Mouse (Mus musculus) lung, embryonic 15.5 days (tissue): ENCODE data around the gene Tshz2. TPM values are rescaled to one million over a fixed set of nuclear protein-coding genes. Genes with fewer than 3 reads are reported as not detected.

Experiments used
- ATAC-seq: fragments of 200-750 bp; cut with Nextera tagmentation; 2 replicates; pipeline ENCODE4 v1.8.0; 2017; ENCODE audit warnings: moderate number of reproducible peaks, borderline replicate concordance; ENCODE audit not compliant: low FRiP score, low TSS enrichment; ENCODE audit errors: extremely low read depth
- H3K27ac ChIP-seq: fragments of 300-500 bp; sonication (generic); 2 replicates; pipeline ENCODE4 v1.5.1; 2015; ENCODE audit warnings: moderate library complexity, mild to moderate bottlenecking, inconsistent platforms
- H3K27me3 ChIP-seq: fragments of 300-500 bp; sonication (generic); 2 replicates; pipeline ENCODE4 v1.6.1; 2015; ENCODE audit warnings: inconsistent platforms
- H3K36me3 ChIP-seq: fragments of 300-500 bp; sonication (generic); 2 replicates; pipeline ENCODE4 v1.6.1; 2015; ENCODE audit warnings: inconsistent platforms
- H3K4me1 ChIP-seq: fragments of 300-500 bp; sonication (generic); 2 replicates; pipeline ENCODE4 v1.6.1; 2015; ENCODE audit warnings: inconsistent platforms
- H3K4me2 ChIP-seq: fragments of 300-500 bp; sonication (generic); 2 replicates; pipeline ENCODE4 v1.6.1; 2015; ENCODE audit warnings: inconsistent platforms, mild to moderate bottlenecking, moderate library complexity
- H3K4me3 ChIP-seq: fragments of 300-500 bp; sonication (generic); 2 replicates; pipeline ENCODE4 v1.5.1; 2015; ENCODE audit warnings: mild to moderate bottlenecking, inconsistent platforms
- H3K9ac ChIP-seq: fragments of 300-500 bp; sonication (generic); 2 replicates; pipeline ENCODE4 v1.6.1; 2015; ENCODE audit warnings: inconsistent platforms
- H3K9me3 ChIP-seq: fragments of 300-500 bp; sonication (generic); 2 replicates; pipeline ENCODE4 v1.6.1; 2016; ENCODE audit warnings: inconsistent platforms
- WGBS: fragments of 180-500 bp; shearing (Covaris S2); methylation state at CpG from one replicate; pipeline ENCODE4 v1.1.7; 2015; 5-methylcytosine and 5-hydroxymethylcytosine counted together
- polyA plus RNA-seq: library from polyadenylated mRNA; unstranded; fragments of >200 nt; fragmentation: Nextera tagmentation; extraction: Ambion mirVana; gene quantifications from 2 replicates; pipeline ENCODE4 v1.2.1, GENCODE M21; 2015

Tshz2 gene
- polyA plus RNA-seq, 1 experiment from 2014 or later: 7.5 TPM

DNA sequence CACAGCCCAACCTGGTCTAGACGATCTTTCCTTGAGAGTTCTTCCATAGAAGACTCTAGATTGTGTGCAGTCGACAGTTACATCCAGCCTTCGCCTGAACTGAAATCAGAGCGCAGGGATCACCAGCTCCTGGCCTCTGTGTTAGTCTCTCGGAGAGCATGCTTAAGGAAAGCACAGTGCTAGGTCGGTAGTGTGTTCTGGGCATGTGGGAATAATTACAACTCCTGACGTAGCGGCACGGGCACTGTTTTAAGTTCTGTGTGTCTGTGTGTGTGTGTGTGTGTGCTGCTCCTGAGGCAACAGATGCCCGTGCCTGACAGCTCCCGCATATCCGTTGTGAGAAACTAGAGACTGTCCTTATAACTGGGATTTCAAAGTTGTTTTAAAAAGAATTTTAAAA, 398.4 kb downstream of the Tshz2 start:
- H3K27me3 ChIP-seq: no peaks in the 10 kb centered on the region
- no peak overlapping the region for H3K27ac ChIP-seq
- no peaks in the 10 kb centered on the region for H3K9me3 ChIP-seq
- H3K4me2 ChIP-seq: no peak overlapping the region
- 91% methylated on average over 12 of the region's 12 CpGs for WGBS
- no peak for ATAC-seq
- no peak overlapping the region for H3K4me3 ChIP-seq
- H3K4me1 ChIP-seq: peaks cover 8% of the 10 kb centered on the region; the same call in 1 of the 2 replicates
- H3K9ac ChIP-seq: no peak overlapping the region
- no peaks in the 10 kb centered on the region for H3K36me3 ChIP-seq

GRCm38 (mm10) chr2:170031872-170032271, 399.1 kb downstream of the Tshz2 start:
- Histone ChIP-seq H3K4me1 (peaks cover 8% of the 10 kb centered on the region; the same call in 1 of the 2 replicates), H3K4me3 (no peak overlapping the region), H3K9me3 (no peaks in the 10 kb centered on the region), H3K4me2 (no peak overlapping the region), H3K36me3 (no peaks in the 10 kb centered on the region), H3K27ac (no peak overlapping the region), H3K9ac (no peak overlapping the region), H3K27me3 (no peaks in the 10 kb centered on the region)
- ATAC-seq: no peak
- 72% methylated on average over 8 of the region's 8 CpGs for WGBS

DNA sequence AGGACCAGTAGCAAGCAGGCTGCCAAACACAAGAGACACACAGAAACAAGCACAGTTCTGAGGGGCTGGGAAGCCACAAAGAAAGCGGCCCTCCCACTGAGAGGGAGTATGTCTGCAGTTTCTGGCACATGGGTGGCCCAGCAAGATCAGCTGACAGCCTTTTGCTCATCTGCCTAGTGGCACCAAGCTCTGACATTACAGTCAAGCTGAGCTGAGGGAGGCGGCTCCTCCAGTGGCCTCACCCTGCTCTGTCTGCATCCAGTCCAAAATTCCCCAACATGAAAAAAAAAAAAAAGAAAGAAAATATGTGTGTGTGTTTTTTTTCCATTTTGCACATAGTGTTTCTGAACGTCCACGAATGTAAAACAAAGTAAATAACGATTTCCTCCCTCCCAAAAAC, 400.4 kb downstream of the Tshz2 start:
- Histone ChIP-seq H3K4me2 (no peak overlapping the region), H3K9me3 (no peaks in the 10 kb centered on the region), H3K36me3 (no peaks in the 10 kb centered on the region), H3K27me3 (no peaks in the 10 kb centered on the region), H3K4me1 (peaks cover 11% of the 10 kb centered on the region; the same call in 1 of the 2 replicates), H3K9ac (no peak overlapping the region), H3K27ac (peak overlapping the region; percentile 85), H3K4me3 (no peak overlapping the region)
- WGBS: 24% methylated on average over 5 of the region's 5 CpGs
- ATAC-seq: peak; percentile 85

- ATAC-seq: no peak; the same call in 1 of the 2 replicates
- Histone ChIP-seq H3K4me3 (no peak overlapping the region), H3K9ac (no peak overlapping the region), H3K27ac (no peak overlapping the region), H3K4me1 (peaks cover 11% of the 10 kb centered on the region; the same call in 1 of the 2 replicates), H3K9me3 (no peaks in the 10 kb centered on the region), H3K4me2 (no peak overlapping the region), H3K36me3 (no peaks in the 10 kb centered on the region), H3K27me3 (no peaks in the 10 kb centered on the region)
- 94% methylated on average over 11 of the region's 11 CpGs for WGBS
Measured at GRCm38 (mm10) chr2:170034794-170035193, 402.0 kb downstream of the Tshz2 start.

DNA sequence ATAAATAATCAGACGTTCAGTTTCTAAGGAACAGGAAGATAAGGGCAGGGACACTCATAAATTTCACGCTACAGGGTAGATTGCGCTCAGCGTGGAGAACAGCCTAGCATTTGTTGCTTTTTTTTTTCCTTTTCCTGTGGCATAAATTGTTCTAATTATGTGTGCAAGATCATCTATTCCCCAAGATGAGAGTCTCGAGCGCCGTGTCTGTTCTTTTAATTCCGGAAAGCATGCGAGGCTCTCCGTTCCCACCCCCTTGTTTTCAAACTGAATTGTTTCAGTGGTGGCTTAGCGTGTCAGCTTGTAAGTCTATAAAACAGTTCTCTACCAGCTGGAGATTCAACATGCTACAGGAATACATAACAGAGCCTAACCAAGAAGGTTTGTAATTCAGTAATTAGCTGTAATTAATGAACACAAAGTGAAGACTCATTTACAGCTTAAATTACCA, 404.0 kb downstream of the Tshz2 start:
- H3K9me3 ChIP-seq: no peaks in the 10 kb centered on the region
- H3K9ac ChIP-seq: no peak overlapping the region
- H3K36me3 ChIP-seq: no peaks in the 10 kb centered on the region
- no peak for ATAC-seq
- no peak overlapping the region for H3K27ac ChIP-seq
- no peak overlapping the region for H3K4me3 ChIP-seq
- peaks cover 15% of the 10 kb centered on the region; the same call in 1 of the 2 replicates for H3K4me1 ChIP-seq
- H3K4me2 ChIP-seq: peak overlapping the region; percentile 11; the same call in 1 of the 2 replicates
- WGBS: 33% methylated on average over 11 of the region's 11 CpGs
- H3K27me3 ChIP-seq: no peaks in the 10 kb centered on the region

DNA sequence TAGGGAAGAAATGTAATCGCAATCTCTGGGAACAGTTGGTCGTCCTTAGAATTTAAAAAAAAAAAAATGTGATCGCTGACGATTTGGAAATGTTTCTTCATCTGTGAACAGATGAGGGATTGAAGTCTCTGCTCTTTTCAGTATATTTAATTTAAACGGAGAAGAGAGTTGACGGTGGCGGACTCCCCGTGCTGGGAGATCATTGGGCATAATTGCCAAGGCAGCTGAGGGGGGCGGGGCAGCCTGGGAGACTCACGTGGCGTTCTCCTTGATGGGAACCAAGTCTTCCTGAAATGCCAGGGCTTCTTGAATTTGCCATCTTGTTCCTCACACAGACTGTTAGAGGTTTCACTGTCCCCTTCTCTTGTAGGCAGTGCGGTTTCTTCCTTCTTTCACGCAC, 404.5 kb downstream of the Tshz2 start:
- Histone ChIP-seq H3K9ac (no peak overlapping the region), H3K36me3 (no peaks in the 10 kb centered on the region), H3K27ac (no peak overlapping the region), H3K4me3 (no peak overlapping the region), H3K9me3 (no peaks in the 10 kb centered on the region), H3K4me2 (peak overlapping the region; percentile 19; the same call in 1 of the 2 replicates), H3K27me3 (no peaks in the 10 kb centered on the region), H3K4me1 (peaks cover 15% of the 10 kb centered on the region; the same call in 1 of the 2 replicates)
- WGBS: 59% methylated on average over 13 of the region's 13 CpGs
- ATAC-seq: no peak

DNA sequence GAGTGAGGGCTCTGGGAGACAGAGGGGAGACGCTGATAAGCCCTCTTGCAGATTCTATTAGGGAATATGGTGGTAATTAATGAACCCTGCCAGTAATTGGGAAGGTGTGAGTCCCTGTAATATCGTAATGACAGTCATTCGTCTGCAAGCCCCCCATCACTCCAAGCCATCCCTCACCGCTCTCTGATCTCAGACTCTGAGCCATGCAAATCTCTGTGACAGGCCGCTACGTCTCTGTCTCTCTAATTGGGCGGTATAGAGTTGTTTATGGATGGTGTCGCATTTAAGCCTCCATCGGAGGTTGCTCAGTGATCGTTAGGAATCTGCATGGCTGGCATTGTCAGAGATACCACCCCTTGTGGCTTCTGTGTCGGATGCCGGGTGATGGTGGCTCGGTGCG, 407.0 kb downstream of the Tshz2 start:
- no peak overlapping the region for H3K9ac ChIP-seq
- no peak overlapping the region for H3K27ac ChIP-seq
- H3K4me2 ChIP-seq: no peak overlapping the region
- peaks cover 8% of the 10 kb centered on the region; the same call in 1 of the 2 replicates for H3K4me1 ChIP-seq
- 66% methylated on average over 14 of the region's 14 CpGs for WGBS
- H3K4me3 ChIP-seq: no peak overlapping the region
- no peaks in the 10 kb centered on the region for H3K36me3 ChIP-seq
- no peaks in the 10 kb centered on the region for H3K27me3 ChIP-seq
- no peak for ATAC-seq
- no peaks in the 10 kb centered on the region for H3K9me3 ChIP-seq

GRCm38 (mm10) chr2:170041101-170041500, 408.3 kb downstream of the Tshz2 start:
- 30% methylated on average over 9 of the region's 9 CpGs for WGBS
- Histone ChIP-seq H3K27ac (peak overlapping the region; percentile 24; the same call in 1 of the 2 replicates), H3K4me1 (peaks cover 8% of the 10 kb centered on the region; the same call in 1 of the 2 replicates), H3K36me3 (no peaks in the 10 kb centered on the region), H3K9ac (no peak overlapping the region), H3K9me3 (no peaks in the 10 kb centered on the region), H3K27me3 (no peaks in the 10 kb centered on the region), H3K4me2 (0 out of 2 replicates have a peak overlapping the region, but pooled peaks have one; percentile 7), H3K4me3 (no peak overlapping the region)
- ATAC-seq: peak; percentile 64; the same call in 1 of the 2 replicates

- H3K36me3 ChIP-seq: no peaks in the 10 kb centered on the region
- peaks cover 4% of the 10 kb centered on the region; the same call in 1 of the 2 replicates for H3K4me1 ChIP-seq
- peak overlapping the region; percentile 17; the same call in 1 of the 2 replicates for H3K4me2 ChIP-seq
- H3K9ac ChIP-seq: no peak overlapping the region
- no peak overlapping the region for H3K4me3 ChIP-seq
- WGBS: 78% methylated on average over 12 of the region's 12 CpGs
- H3K27me3 ChIP-seq: no peaks in the 10 kb centered on the region
- H3K9me3 ChIP-seq: no peaks in the 10 kb centered on the region
- H3K27ac ChIP-seq: no peak overlapping the region
- no peak for ATAC-seq
Measured at GRCm38 (mm10) chr2:170042471-170043213, 409.8 kb downstream of the Tshz2 start.

GRCm38 (mm10) chr2:170043290-170043689, 410.5 kb downstream of the Tshz2 start:
- no peaks in the 10 kb centered on the region for H3K27me3 ChIP-seq
- no peak for ATAC-seq
- WGBS: 74% methylated on average over 8 of the region's 10 CpGs
- H3K4me1 ChIP-seq: peaks cover 4% of the 10 kb centered on the region; the same call in 1 of the 2 replicates
- H3K9ac ChIP-seq: no peak overlapping the region
- H3K27ac ChIP-seq: no peak overlapping the region
- peak overlapping the region; percentile 17; the same call in 1 of the 2 replicates for H3K4me2 ChIP-seq
- no peaks in the 10 kb centered on the region for H3K9me3 ChIP-seq
- no peaks in the 10 kb centered on the region for H3K36me3 ChIP-seq
- H3K4me3 ChIP-seq: no peak overlapping the region

GRCm38 (mm10) chr2:170045896-170046295, 413.1 kb downstream of the Tshz2 start:
- H3K36me3 ChIP-seq: no peaks in the 10 kb centered on the region
- 78% methylated on average over 11 of the region's 11 CpGs for WGBS
- no peaks in the 10 kb centered on the region for H3K27me3 ChIP-seq
- H3K9ac ChIP-seq: no peak overlapping the region
- H3K4me1 ChIP-seq: peaks cover 4% of the 10 kb centered on the region; the same call in 1 of the 2 replicates
- no peak overlapping the region for H3K4me3 ChIP-seq
- H3K27ac ChIP-seq: no peak overlapping the region
- no peaks in the 10 kb centered on the region for H3K9me3 ChIP-seq
- H3K4me2 ChIP-seq: no peak overlapping the region
- no peak for ATAC-seq
